Mouse (Mus musculus): ENCODE results near the gene Lpar5.
"Not testable (repeated sequence)": the region's sequence is repeated elsewhere in the genome, so short reads cannot be mapped to it uniquely, and the experiment has no call there.

Gene Lpar5

DNA sequence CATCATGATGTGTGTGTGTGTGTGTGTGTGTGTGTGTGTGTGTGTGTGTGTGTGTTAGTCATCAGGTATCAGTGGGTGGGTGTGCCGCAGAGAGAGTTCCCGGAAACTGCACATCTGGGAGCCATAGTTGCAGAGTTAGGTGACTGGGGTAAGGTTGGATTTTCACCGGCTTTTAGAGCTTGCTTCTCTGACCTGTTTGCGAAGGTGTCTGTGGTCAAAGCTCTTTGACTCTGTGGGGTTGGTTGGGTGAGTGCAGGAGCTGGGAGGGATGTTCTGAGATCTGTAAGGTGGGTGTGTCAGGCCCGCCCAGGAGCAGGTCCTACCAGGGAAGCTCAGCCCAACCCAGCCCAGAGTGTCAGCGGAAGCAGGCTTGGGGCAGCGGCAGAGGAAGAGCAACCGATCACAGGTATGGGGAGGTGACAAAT is at the start of gene Lpar5:
TSS of gene Lpar5 (plus strand) at position 350 of the 425 bp plus-strand sequence.
- DNase-seq (ENCODE audit: low spot score), result no peak

DNA sequence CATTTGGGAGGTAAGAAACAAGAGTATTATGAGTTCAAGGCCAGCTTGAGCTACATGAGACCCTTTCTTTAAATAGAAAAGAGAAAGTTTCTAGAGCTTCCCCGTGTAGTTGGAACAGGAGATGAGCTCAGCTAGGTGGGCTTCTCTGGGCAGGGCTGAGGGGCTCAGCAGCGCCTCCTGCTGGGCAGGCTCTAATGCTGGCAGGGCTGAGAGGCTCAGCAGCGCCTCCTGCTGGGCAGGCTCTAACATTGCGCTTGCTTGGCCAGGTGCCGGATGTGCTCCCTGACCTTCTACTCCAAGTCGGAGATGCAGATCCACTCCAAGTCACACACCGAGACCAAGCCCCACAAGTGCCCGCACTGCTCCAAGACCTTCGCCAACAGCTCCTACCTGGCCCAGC is 37.2 kb upstream of the Lpar5 start:
- DNase-seq (ENCODE audit: low spot score), result not testable (repeated sequence)

DNA sequence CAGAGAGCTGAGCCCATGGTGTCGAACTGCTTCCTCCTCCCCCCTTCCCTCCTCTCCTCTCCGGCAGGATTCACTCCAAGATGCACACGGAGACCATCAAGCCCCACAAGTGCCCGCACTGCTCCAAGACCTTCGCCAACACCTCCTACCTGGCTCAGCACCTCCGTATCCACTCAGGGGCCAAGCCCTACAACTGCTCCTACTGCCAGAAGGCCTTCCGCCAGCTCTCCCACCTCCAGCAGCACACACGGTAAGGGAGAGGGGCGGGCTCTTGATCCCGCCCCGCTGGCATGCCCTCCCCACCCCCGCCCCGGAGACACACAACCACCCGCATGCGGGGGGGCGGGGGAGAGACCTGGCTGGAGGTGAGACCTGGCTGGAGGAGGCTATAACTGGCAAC is 36.1 kb upstream of the Lpar5 start:
- DNase-seq (ENCODE audit: low spot score), result no peak

DNA sequence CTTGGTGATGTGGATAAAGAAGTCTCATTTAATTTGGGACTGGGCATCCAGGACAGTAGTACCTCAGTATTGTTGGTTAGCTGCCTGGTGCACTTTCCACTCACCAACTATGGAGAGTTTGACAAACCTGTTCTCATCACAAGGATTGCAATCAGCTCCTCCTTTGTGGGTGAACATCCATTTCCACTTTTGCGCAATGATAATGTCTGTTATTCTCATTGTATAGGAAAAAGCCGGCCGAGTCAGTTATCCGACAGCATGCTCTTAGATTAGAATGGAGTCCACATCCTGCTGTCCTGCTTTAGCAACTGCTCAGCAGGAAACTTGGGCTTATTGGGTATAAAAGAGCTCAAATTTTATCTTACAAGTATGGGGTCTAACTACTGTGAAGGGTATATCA is 29.1 kb upstream of the Lpar5 start:
- no peak for DNase-seq (ENCODE audit: low spot score)

DNA sequence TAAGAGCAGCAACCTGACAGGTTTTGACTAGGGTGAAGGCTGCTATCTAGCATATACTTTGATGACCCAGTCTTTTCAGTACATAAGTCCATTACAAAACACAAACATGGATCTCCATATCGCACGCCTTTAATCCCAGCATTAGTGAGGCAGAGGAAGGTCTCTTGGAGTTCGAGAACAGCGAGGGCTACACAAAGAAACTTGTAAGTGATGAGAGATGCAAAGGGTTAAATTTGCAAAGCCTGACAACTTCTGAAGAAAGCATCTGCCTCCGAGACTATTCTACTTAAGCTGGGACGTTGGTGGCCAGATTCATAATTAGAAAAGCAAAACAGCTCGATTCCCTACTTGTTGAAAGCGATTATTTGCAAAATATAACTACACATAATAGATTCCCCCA is 28.6 kb upstream of the Lpar5 start:
- no peak for DNase-seq (ENCODE audit: low spot score)

DNA sequence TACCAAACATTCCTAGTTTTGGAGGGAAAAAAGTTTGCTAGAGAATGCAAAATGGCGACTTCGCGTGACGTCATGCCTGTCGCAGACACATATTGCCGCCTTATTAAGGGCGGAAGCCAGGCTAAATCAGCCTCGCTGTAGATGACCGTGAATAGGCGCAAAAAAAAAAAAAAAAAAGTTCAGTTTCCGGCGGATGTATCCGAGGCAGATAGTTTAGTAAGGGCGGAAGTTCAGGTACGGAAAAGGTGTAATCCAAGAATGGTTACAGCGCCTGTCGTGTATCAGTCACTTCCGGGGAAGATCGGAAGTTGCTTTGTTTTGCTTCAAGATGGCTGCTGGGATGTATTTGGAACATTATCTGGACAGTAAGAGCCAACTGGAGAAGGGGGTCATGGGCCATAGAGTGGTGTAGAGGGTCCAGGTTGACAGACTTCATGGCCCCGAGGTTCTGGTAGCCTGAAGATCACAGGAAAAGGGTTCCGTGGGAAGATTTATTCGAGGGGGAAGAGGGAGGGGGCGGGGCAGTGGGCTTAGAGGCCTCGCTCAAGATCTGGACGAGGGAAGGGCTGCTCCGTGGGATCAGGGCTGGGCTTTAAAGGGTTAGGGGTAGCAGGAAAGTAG is 28.1 kb upstream of the Lpar5 start, which contains the start of gene Ing4:
TSS of gene Ing4 (plus strand) at position 228 of the 621 bp plus-strand sequence.
- DNase-seq (ENCODE audit: low spot score), result peak; percentile 89

DNA sequence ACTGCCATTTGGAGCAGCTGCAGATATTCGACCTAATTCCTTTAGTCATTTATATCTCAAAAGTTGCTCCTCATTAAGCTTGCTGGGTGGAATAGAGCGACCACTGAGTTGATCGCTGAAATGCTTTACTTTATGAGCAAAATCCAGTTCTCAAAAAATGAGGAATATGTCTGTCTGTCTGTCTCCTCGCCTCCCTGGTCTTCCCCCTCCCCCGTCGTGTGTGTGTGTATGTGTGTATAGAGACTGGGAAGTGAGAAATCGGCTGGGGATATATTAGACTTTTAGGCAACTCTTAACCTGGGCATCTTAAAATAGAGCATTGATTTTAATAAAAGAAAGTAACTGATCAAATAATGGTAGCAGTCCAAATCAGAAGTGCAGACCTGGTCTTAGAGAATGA is 27.5 kb upstream of the Lpar5 start:
- DNase-seq (ENCODE audit: low spot score), result no peak

DNA sequence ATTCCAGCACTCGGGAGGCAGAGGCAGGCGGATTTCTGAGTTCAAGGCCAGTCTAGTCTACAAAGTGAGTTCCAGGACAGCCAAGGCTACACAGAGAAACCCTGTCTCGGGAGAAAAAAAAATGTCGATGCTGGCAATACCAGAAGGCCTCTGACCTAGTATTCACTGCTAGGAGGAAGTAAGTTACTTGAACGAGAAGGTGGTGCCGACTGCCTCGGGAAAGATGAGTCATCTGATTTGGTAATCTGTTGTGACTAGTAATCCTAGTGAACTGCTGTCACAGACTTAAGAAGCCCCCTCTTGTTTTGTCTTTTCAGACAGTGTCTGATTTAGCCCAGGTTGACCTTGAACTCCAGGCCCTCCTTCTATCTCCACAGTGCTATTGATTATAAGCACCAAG is 26.7 kb upstream of the Lpar5 start:
- no peak for DNase-seq (ENCODE audit: low spot score)

DNA sequence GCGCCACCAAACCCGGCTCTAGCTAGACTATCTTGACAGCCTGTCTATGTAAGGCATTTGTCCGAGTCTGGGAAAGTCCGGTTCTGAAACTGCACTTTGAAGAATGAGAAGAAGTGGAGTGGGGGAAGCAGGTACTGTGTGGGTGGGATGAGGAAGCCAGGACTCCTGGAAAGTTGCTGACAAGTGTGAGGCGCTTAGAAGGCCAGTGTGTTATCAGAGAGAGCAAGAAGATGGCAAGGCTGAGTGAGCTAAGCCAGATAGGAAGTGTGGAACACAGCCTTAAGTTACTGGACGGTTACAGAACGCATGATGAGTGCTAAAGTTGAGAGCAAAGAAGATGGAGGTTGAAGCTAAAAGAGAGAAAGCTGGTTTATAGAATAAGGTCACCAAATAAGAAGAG is 25.6 kb upstream of the Lpar5 start:
- no peak for DNase-seq (ENCODE audit: low spot score)

DNA sequence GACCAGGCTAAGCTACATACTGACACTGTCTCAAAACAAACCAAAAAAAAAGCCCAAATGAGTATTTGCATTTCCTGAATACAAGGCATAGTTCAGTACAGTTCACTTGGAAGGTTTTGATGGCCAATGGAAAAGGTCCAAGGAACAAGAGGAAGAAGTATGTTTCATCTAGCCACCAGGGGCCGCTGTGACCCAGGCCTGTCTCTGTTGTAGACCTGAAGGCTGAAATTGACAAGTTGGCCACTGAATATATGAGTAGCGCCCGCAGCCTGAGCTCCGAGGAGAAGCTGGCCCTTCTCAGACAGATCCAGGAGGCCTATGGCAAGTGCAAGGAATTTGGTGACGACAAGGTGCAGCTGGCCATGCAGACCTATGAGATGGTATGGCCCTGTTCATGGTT is 21.0 kb upstream of the Lpar5 start:
- DNase-seq (ENCODE audit: low spot score), result no peak

DNA sequence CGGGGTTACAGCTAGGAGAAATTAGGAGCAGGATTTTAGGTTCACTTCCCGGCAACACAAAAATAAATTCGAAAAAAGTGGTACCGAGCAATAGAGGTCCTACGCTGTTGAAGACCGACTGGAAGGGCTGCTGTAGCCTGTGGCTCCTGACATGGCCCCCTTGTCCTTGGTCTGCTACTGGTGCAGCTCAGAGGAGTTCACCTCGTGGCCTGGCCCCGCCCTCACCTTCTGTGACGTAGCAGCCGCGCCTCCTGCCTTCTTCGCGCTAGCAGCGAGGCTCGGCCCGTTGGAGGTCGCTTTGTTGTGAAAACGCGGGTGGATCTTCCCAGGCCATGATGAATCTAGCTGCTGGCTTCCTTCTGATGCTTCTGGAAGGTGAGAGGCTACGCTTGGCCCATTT is 18.0 kb upstream of the Lpar5 start, which contains the start of gene Acrbp:
TSS of gene Acrbp (plus strand) at position 12 of the 400 bp plus-strand sequence.
- peak; percentile 68 for DNase-seq (ENCODE audit: low spot score)

DNA sequence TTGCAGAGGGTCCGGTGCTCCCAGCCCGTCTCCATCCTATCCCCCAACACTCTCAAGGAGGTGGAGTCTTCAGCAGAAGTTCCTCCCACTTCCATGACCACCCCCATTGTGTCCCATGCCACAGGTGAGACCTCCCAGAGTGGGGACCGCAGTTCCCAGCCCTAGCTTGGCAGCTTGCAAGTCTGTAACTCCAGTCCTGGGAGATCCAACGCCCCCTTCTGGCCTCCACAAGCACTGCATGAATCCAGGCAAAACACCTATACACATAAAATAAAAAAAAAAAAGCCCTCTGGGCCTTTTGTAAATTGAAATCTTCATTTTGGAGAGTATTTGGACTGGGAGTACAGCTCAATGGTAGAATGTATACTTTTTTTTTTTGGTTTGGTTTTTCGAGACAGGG is 16.5 kb upstream of the Lpar5 start:
- peak; percentile 59 for DNase-seq (ENCODE audit: low spot score)

DNA sequence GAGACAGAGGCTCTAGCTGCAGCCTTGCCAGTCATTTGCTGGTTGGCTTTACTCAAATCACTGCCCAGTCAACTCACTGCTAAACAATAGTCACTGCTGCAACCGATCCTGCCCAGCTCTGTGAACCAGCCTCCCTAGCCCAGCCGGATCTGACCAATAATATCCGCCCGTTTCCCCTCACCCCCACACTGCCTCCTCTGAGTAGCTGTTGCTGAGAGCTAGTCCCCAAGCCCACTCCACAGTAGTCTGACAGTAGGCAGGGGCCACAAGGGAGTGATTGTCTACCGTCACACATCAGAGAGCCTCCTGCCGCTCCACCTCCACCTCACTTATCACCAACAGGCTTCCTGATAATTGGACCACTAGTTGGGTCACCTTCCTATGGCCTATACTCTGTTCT is 6.2 kb upstream of the Lpar5 start:
- DNase-seq (ENCODE audit: low spot score), result no peak

DNA sequence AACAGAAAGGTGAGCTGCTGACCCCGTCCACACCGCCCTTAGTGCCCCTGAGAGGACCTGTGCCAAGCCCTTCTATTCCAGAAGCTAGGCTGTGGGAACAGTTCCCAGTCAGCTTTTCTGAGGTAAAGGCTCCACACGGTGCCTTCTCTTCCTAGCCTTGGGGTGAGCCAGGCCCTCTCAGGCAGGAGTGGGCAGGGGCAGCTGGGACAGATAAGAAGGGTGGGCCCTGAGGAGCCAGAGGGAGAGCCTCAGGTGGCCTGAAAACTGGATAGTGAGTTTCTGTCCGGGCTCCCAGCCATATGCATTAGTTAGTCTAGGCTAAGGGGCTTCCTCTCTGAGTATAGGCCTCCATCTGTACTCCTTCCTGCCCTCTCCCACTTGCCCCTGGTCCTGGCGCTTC is 5.2 kb upstream of the Lpar5 start:
- DNase-seq (ENCODE audit: low spot score), result no peak

DNA sequence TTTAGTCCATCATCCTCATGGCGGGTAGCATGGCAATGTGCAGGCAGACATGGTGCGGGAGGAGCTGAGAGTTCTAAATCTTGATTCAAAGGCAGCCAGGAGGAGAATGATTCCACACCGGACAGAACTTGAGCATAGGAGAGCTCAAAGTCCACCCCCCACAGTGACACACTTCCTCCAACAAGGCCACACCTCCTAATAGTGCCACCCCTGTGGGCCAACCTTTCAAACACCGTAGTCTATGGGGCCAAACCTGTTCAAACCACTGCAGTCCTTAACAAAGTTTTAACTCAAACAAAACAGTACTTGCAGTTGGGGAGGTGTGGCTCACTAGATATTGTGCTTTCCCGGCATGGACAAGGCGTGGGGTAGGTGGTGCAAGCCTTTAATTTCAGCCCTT is 3.8 kb upstream of the Lpar5 start:
- no peak for DNase-seq (ENCODE audit: low spot score)

DNA sequence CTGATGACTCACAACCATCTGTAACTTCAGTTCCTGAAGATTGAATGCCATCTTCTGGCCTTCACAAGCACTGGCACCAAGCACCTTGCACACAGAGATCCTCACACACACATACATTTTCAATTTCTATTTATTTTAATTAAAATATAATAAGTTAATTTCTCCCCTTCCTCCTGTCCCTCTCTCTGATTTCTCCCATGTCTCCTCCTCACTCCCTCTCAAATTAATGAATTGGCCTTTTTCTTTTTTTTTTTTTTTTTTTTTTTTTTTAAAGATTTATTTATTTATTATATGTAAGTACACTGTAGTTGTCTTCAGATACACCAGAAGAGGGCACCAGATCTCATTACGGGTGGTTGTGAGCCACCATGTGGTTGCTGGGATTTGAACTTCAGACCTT is 2.5 kb upstream of the Lpar5 start:
- DNase-seq (ENCODE audit: low spot score), result not testable (repeated sequence)

DNA sequence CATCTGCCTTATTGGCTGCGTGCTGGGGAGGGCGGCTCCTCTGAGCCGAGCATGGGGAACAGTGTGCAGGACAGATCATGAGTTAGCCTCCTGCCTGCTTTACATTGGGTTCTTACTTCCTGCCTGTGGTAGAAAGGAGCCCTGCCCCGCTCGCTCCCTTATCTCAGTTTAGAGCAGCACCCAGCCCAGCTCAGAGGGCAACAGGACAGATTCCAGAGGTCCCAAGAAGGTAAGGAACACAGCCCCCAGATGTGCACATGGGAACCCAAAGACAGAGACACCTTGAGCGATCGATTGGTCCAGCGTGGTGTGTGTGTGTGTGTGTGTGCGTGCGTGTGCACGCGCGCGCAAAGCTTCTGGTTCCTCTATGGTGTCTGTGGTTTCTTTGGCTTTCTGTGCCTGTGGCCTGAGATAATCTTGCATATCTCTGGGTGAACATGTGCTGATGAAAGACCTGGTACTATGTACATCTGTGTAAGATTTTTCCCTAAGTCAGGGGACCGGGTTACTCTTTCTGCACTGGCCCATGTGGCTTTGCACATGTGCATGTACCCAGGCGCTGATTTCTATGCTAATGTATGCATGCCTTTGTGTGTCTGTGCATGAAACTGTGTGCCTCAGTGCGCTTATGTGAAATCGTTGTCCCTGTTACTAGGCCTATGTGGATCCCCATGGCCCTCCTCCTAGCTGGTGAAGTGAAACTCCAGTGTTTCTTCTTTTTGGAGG is 3.6 kb downstream of the Lpar5 start:
- no peak for DNase-seq (ENCODE audit: low spot score)

DNA sequence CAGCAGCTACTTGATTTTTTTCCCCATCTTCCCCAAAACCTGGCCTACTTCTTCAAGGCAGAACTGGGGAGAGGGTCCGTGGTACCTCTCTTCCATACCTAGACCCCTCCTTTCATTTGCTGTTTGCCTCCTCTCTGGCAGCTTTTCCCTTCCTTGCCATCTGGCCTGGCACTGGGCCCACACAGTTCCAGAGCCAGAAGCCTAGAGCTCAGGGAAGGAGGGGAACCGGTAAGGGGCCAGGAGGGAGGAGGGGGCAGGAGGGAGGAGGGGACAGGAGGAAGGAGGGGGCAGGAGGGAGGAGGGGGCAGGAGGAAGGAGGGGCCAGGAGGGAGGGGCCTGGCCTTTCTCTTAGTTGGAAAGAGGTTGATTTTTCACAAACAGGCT is 4.2 kb downstream of the Lpar5 start:
- DNase-seq (ENCODE audit: low spot score), result no peak

DNA sequence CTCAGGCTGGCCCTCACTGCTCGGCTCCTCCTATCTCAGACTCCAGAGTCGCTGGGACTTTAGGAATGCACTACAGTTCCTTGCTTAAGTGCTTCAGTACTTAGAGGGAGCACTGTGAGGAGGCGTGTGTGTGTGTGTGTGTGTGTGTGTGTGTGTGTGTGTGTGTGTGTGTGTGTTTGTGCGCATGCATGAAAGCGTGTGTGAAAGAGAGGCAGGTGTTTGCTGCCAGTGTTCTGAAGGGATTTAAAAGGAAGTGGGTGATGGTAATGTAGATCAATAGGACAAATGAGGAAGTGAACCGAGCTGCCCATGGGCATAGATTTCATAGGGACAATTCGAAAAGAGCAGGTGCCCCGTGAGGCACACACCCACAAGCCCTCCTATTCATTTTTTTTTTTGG is 6.1 kb downstream of the Lpar5 start:
- no peak for DNase-seq (ENCODE audit: low spot score)

DNA sequence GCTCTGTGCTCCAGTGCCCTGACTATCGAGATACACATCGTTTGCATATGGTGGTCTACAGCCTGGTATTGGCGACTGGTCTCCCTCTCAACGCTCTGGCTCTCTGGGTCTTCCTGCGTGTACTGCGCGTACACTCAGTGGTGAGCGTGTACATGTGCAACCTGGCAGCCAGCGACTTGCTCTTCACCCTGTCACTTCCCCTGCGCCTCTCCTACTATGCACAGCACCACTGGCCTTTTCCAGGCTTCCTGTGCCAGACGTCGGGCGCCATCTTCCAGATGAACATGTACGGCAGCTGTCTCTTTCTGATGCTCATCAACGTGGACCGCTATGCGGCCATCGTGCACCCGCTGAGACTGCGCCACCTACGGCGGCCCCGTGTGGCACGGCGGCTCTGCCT is 13.7 kb downstream of the Lpar5 start:
- no peak for DNase-seq (ENCODE audit: low spot score)

DNA sequence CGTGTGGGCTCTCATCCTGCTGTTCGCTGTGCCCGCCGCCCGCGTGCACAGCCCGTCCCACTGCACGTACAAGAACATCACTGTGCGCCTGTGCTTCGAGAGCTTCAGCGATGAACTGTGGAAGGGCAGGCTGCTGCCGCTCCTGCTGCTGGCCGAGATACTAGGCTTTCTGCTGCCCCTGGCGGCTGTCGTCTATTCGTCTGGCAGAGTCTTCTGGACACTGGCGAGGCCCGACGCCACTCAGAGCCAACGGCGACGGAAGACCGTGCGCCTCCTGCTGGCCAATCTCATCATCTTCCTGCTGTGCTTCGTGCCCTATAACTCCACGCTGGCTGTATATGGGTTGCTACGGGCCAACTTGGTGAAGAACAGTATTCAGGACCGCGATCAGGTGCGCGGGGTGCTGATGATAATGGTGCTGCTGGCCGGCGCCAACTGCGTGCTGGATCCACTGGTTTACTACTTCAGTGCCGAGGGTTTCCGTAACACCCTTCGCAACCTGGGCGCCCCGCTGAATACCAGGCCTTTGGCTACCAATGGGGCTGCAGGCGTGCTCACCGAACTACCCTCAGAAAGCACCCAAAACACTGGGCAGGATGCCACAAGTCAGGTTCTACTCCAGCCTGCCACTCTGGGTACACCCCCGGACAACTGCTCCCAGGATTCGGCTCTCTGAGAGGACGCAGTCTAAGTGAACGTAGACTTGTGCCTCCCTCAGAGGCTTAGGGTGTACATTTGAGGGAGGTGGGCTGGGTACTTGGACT is 14.3 kb downstream of the Lpar5 start:
- peak; percentile 86 for DNase-seq (ENCODE audit: low spot score)

DNA sequence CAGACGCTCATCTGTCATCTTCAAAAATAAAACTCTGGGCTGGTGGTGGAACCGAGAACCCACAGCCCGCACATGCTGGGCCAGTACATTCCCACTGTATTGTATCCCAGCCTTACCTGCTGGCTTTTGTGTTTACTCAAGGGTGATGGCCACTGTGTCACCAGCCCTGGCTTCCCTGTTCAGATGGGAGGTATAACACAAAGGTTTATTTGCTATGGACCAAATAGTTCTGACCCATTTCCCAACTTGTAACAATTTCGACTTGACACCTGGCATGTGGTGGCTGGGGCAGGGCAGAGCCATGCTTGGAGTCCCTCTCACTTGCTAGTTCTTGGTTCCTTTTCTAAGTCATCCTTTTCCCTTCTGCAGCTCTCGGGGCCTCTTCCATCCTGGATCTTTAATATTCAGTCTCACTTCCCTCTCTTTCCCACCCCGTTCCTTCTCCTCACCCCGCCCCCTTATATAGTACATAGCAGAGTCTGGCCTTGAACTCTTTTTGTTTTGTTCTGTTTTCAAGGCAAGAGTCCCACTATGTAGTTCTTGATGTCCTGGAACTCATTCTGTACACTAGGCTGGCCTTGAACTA is 15.2 kb downstream of the Lpar5 start:
- no peak for DNase-seq (ENCODE audit: low spot score)

DNA sequence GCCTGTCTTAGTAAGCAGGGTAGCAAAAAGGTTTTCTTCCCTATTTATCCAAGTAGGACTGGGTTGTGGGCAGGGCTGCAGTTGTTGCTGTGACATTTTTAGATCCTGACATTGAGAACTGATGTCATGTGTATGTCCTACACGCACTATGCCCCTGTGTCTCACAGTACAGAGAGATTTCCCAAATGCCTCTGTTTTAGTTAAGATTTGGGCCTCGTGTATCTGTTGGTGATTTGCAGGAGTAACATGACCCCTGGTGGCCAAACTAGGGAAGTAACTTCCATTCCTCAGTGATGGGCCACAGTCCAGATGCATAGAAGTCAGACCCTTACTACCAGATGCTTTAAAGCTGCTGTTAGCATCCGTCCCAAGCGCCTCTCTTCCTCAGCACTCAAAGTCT is 16.7 kb downstream of the Lpar5 start:
- peak; percentile 27 for DNase-seq (ENCODE audit: low spot score)
